Mouse (Mus musculus) stomach, postnatal 0 days (tissue): ENCODE data around the gene Adora1. TPM values are rescaled to one million over a fixed set of nuclear protein-coding genes. Genes with fewer than 3 reads are reported as not detected.

Experiments used
- ATAC-seq: fragments of 200-750 bp; cut with Nextera tagmentation; 2 replicates; pipeline ENCODE4 v1.8.0; 2017; ENCODE audit not compliant: low FRiP score, low TSS enrichment
- DNase-seq: peaks from one replicate; pipeline ENCODE4 v3.0.0-alpha.2; 2016; ENCODE audit warnings: low spot score
- H3K27ac ChIP-seq: fragments of 300-500 bp; sonication (generic); replicated peaks from 2 replicates; pipeline ENCODE4 v1.5.1; 2014; ENCODE audit warnings: mild to moderate bottlenecking, control low read depth
- H3K27me3 ChIP-seq: fragments of 300-500 bp; sonication (generic); 2 replicates; pipeline ENCODE4 v1.6.1; 2014; ENCODE audit warnings: low read length; ENCODE audit not compliant: control insufficient read depth, insufficient read depth
- H3K36me3 ChIP-seq: fragments of 300-500 bp; sonication (generic); 2 replicates; pipeline ENCODE4 v1.6.1; 2014; ENCODE audit warnings: low read length, mixed read lengths; ENCODE audit not compliant: control insufficient read depth, insufficient read depth
- H3K4me1 ChIP-seq: fragments of 300-500 bp; sonication (generic); replicated peaks from 2 replicates; pipeline ENCODE4 v1.6.1; 2014; ENCODE audit warnings: antibody characterized with exemption; ENCODE audit not compliant: control insufficient read depth, insufficient read depth
- H3K4me2 ChIP-seq: fragments of 300-500 bp; sonication (generic); replicated peaks from 2 replicates; pipeline ENCODE4 v1.6.1; 2014; ENCODE audit warnings: low read depth, mild to moderate bottlenecking, control low read depth, moderate library complexity
- H3K4me3 ChIP-seq: fragments of 300-500 bp; sonication (generic); 2 replicates; pipeline ENCODE4 v1.5.1; 2014; ENCODE audit warnings: low read depth, low read length, control low read depth
- H3K9ac ChIP-seq: fragments of 300-500 bp; sonication (generic); 2 replicates; pipeline ENCODE4 v1.6.1; 2014; ENCODE audit warnings: mild to moderate bottlenecking, low read length, control low read depth, mixed read lengths
- H3K9me3 ChIP-seq: fragments of 300-500 bp; sonication (generic); 2 replicates; pipeline ENCODE4 v1.6.1; 2016; ENCODE audit warnings: low read length; ENCODE audit not compliant: control insufficient read depth
- CTCF ChIP-seq: IDR thresholded peaks from 2 replicates; pipeline ENCODE4 v1.5.1; 2016; ENCODE audit warnings: antibody characterized with exemption, low read depth, mild to moderate bottlenecking, moderate library complexity
- EP300 ChIP-seq: optimal IDR thresholded peaks from 2 replicates; pipeline ENCODE3; 2016; ENCODE audit warnings: antibody characterized with exemption
- WGBS: fragments of 180-500 bp; shearing (Covaris S2); extraction: QIAGEN DNeasy Blood & Tissue Kit; methylation state at CpG from one replicate; pipeline ENCODE4 v1.1.7; 2014; 5-methylcytosine and 5-hydroxymethylcytosine counted together
- polyA plus RNA-seq: library from polyadenylated mRNA; unstranded; fragments of >200 nt; fragmentation: Nextera tagmentation; extraction: Ambion mirVana; gene quantifications from 2 replicates; pipeline ENCODE4 v1.2.1, GENCODE M21; 2015

Gene Adora1
- polyA plus RNA-seq, 1 experiment from 2014 or later, result 11.2 TPM

- TF ChIP-seq EP300 (no peak), CTCF (no peak)
- Histone ChIP-seq H3K36me3 (no peaks in the 10 kb centered on the region), H3K4me3 (no peak overlapping the region), H3K9ac (no peak overlapping the region; the same call in 1 of the 2 replicates), H3K27me3 (no peaks in the 10 kb centered on the region), H3K4me2 (no peak overlapping the region), H3K9me3 (no peaks in the 10 kb centered on the region), H3K27ac (peak overlapping the region; percentile 58; the same call in 1 of the 2 replicates), H3K4me1 (peaks cover 4% of the 10 kb centered on the region; the same call in 1 of the 2 replicates)
- no peak for DNase-seq
- WGBS, result 48% methylated on average over 4 of the region's 4 CpGs
- 0 out of 2 replicates have a peak, but pooled peaks have one; percentile 3 for ATAC-seq
Observed at GRCm38 (mm10) chr1:134195979-134196378, 39.3 kb downstream of the Adora1 start.

DNA sequence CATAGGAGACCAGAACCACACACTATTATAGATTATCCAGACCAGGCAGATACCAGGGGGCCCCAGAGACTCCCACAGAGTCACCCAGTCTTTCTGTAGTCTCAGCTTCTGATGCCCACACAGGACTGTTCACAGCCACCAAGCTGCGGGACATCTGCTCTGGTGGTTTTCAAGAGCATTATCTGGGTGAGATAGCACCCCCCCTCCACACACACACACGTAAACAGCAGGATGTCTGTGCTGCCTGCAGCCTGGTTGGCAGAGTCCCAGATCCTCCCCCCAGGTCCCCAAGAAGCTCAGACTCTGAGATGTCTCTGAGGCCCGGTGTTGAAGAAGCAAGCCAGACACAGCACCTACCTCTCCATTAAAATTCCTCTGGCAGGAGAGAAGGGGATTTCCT is 39.7 kb downstream of the Adora1 start:
- Histone ChIP-seq H3K4me2 (no peak overlapping the region), H3K27me3 (no peaks in the 10 kb centered on the region), H3K9ac (no peak overlapping the region; the same call in 1 of the 2 replicates), H3K4me1 (peaks cover 4% of the 10 kb centered on the region; the same call in 1 of the 2 replicates), H3K9me3 (no peaks in the 10 kb centered on the region), H3K27ac (peak overlapping the region; percentile 58; the same call in 1 of the 2 replicates), H3K36me3 (no peaks in the 10 kb centered on the region), H3K4me3 (no peak overlapping the region)
- ATAC-seq, result 0 out of 2 replicates have a peak, but pooled peaks have one; percentile 4
- TF ChIP-seq EP300 (no peak), CTCF (no peak)
- WGBS, result 33% methylated on average over 3 of the region's 3 CpGs
- DNase-seq, result no peak

DNA sequence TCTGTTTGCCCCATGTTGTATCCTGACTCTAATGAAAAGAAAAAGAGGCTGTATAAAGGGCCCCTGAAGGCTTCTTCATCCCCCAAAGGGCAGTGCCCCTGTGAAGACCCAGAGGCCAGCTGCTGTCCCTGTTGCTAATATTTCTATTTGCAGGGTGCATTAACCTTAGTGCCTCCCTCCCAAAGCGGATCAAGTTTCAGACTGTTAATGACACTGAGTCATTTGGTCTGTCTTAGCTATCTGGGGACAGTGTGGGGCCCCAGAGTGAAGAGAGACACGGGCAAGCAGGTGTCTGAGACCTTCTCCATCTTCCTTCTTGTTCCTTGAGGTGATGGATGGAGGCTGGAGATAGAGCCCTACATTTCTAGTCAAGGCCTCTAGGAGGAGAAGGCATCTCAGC is 40.1 kb downstream of the Adora1 start:
- Histone ChIP-seq H3K9ac (no peak overlapping the region), H3K4me3 (no peak overlapping the region), H3K9me3 (no peaks in the 10 kb centered on the region), H3K4me1 (peaks cover 4% of the 10 kb centered on the region; the same call in 1 of the 2 replicates), H3K27me3 (no peaks in the 10 kb centered on the region), H3K36me3 (no peaks in the 10 kb centered on the region), H3K4me2 (no peak overlapping the region), H3K27ac (no peak overlapping the region)
- no peak for ATAC-seq
- TF ChIP-seq EP300 (no peak), CTCF (no peak)
- WGBS, result 42% methylated on average over 2 of the region's 2 CpGs
- no peak for DNase-seq

DNA sequence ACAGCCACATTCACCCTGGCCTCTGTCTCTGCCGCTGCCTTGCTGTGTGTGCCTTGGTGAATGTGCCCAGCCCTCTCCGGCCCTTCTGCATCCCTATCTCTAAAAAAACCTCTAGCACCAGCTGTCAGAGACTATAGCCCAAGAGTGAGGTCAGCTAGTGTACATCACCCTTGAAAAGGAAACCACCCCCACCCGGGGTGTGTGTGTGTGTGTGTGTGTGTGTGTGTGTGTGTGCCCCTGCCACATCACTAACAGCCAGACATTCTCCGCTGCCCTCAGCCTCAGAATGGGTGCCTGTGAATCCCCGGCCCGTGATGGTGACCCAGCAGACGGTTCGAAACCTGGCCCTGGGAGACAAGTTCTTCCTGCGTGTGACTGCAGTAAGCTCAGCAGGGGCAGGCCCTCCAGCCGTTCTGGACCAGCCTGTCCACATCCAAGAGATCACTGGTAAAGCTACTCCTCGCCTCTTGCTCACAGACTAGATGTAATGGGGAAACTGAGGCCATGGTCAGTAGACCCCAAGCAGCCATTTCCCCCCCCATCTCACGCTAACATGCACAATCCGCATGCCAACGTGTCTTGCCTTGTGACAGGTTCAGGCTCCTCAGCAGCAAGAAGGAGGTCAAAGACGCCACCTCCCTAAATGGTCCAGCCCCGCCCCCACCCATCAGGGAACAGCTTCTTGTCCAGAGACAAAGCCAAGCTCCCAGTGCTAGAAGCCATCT is 40.8 kb downstream of the Adora1 start:
- Histone ChIP-seq H3K4me2 (no peak overlapping the region), H3K9ac (no peak overlapping the region), H3K36me3 (no peaks in the 10 kb centered on the region), H3K27me3 (no peaks in the 10 kb centered on the region), H3K9me3 (no peaks in the 10 kb centered on the region), H3K4me3 (no peak overlapping the region), H3K4me1 (peaks cover 4% of the 10 kb centered on the region; the same call in 1 of the 2 replicates), H3K27ac (no peak overlapping the region)
- no peak for DNase-seq
- WGBS, result 77% methylated on average over 16 of the region's 16 CpGs
- no peak for TF ChIP-seq CTCF
- no peak for TF ChIP-seq EP300
- ATAC-seq, result no peak

- WGBS, result 38% methylated on average over 6 of the region's 7 CpGs
- H3K9ac ChIP-seq, result no peak overlapping the region
- no peak overlapping the region for H3K27ac ChIP-seq
- H3K4me2 ChIP-seq, result no peak overlapping the region
- TF ChIP-seq CTCF (no peak), EP300 (no peak)
- DNase-seq (peak; percentile 67), ATAC-seq (no peak; the same call in 1 of the 2 replicates)
- H3K27me3 ChIP-seq, result no peaks in the 10 kb centered on the region
- H3K4me3 ChIP-seq, result no peak overlapping the region
- no peaks in the 10 kb centered on the region for H3K9me3 ChIP-seq
- peaks cover 4% of the 10 kb centered on the region; the same call in 1 of the 2 replicates for H3K4me1 ChIP-seq
- no peaks in the 10 kb centered on the region for H3K36me3 ChIP-seq
Observed at GRCm38 (mm10) chr1:134193674-134194197, 41.5 kb downstream of the Adora1 start.

- no peak for ATAC-seq
- no peak within 1 kb of the TSS for H3K4me2 ChIP-seq
- no peak for DNase-seq
- H3K4me1 ChIP-seq, result peaks cover 4% of the 10 kb centered on the region; the same call in 1 of the 2 replicates
- no peak for TF ChIP-seq EP300
- no peak for TF ChIP-seq CTCF
- no peak within 1 kb of the TSS for H3K27ac ChIP-seq
- no peak within 1 kb of the TSS for H3K4me3 ChIP-seq
- H3K27me3 ChIP-seq, result no peaks in the 10 kb centered on the region
- no peaks in the 10 kb centered on the region for H3K9me3 ChIP-seq
- 67% methylated on average over 1 of the region's 1 CpGs for WGBS
- no peaks in the 10 kb centered on the region for H3K36me3 ChIP-seq
- H3K9ac ChIP-seq, result no peak within 1 kb of the TSS
Observed at GRCm38 (mm10) chr1:134193126-134193525, 42.1 kb downstream of the Adora1 start, which contains the start of gene Mybph. TSS of gene Mybph (plus strand) at chr1:134193448.
